10 mouse cellular contexts compared by ENCODE assay signal in the genomic region with DNA sequence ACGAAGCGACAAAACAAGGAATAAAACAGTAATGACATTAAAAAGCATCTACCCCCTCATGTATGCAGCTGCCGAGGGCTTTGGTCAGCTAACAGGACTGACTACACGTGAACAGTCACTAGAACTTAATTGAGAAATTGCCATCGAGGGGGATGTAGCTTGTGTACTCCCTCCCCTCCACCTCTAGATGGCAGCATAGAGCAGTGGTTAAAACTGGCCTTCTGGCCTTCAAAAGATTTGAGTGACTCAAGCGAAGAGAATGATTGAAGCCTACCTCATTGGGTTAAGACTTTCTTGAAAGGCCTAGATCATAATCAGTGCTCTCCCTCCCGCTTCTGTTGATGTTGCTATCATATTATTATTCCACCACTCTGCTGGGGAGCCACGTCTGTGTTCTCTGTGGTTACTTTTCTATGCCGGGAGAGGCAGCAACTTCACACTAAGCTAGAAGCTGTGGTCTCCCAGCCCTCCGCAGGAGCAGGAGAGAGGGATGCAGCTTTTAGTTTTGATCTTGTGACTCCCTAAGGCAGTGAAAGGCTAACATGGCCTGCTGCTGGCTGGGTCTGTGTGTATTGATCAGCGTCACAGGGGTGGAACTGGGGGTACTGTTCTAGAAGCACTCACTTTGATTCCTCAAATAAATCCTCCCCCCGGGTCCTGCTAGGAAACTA.
A peak's percentile ranks its signal among the peaks of the same experiment; 100 is the strongest.
DNase-seq lines count a peak whose midpoint lies in the region; ATAC-seq and TF ChIP-seq lines count a peak whose summit lies in the region.
"Had no signal": no experiment of that assay in that cellular context is flagged by ENCODE, and none has a peak within 500 bp of the region (broad histone marks: within the 10 kb centered on the region; RNA-seq: fewer than 3 reads in every experiment).

No protein-coding gene starts in this region.

- no peak for TF ChIP-seq EP300 in heart, adult 2 months (IDR thresholded peaks at IDR 0.05; ENCODE audit: insufficient read depth, low read depth, low read length)

- no peaks in the 10 kb centered on the region for H3K9me3 ChIP-seq in heart, embryonic 10.5 days
- no peaks in the 10 kb centered on the region for H3K9me3 ChIP-seq in midbrain, embryonic 15.5 days
- H3K9me3 ChIP-seq: limb, embryonic 15.5 days; stomach, embryonic 15.5 days had no signal

- peak; percentile 86 for TF ChIP-seq CTCF in heart, adult 2 months (IDR thresholded peaks at IDR 0.05)
- TF ChIP-seq CTCF in Patski (IDR thresholded peaks at IDR 0.05), result peak; percentile 80

- TF ChIP-seq POLR2A in heart, adult 2 months (IDR thresholded peaks at IDR 0.05; ENCODE audit: insufficient read depth, low read depth, low read length), result no peak

- no peak for DNase-seq in heart, adult 2 months
- no peak for DNase-seq in heart, embryonic 10.5 days (ENCODE audit: low spot score)
- DNase-seq in 3134 (ENCODE audit: extremely low read depth, insufficient read length, low spot score), result peak; percentile 10
- no peak for DNase-seq in Patski (ENCODE audit: low read depth, low spot score)
- DNase-seq in embryo, embryonic 11 days, result peak; percentile 75
- DNase-seq in kidney, postnatal 10 days, result peak; percentile 27
- DNase-seq in yolk sac, embryonic 10.5 days (ENCODE audit: low spot score), result no peak

- H3K4me2 ChIP-seq in midbrain, embryonic 15.5 days, result no peak overlapping the region
- H3K4me2 ChIP-seq: limb, embryonic 15.5 days; stomach, embryonic 15.5 days had no signal

- H3K27me3 ChIP-seq in heart, adult 2 months (ENCODE audit: control insufficient read depth, insufficient read depth, low read length), result no peaks in the 10 kb centered on the region
- peaks cover 6% of the 10 kb centered on the region; the same call in 1 of the 2 replicates for H3K27me3 ChIP-seq in heart, embryonic 10.5 days (ENCODE audit: insufficient read depth, poor library complexity, severe bottlenecking)
- no peaks in the 10 kb centered on the region for H3K27me3 ChIP-seq in Patski
- no peaks in the 10 kb centered on the region for H3K27me3 ChIP-seq in midbrain, embryonic 15.5 days (replicated peaks)
- H3K27me3 ChIP-seq: limb, embryonic 15.5 days; stomach, embryonic 15.5 days had no signal

- H3K79me2 ChIP-seq in heart, adult 2 months (replicated peaks; ENCODE audit: control insufficient read depth, insufficient read depth, low read length), result no peaks in the 10 kb centered on the region

- no peaks in the 10 kb centered on the region for H3K4me1 ChIP-seq in heart, adult 2 months (ENCODE audit: control insufficient read depth, insufficient read depth, low read length)
- no peaks in the 10 kb centered on the region for H3K4me1 ChIP-seq in heart, embryonic 10.5 days
- H3K4me1 ChIP-seq in midbrain, embryonic 15.5 days, result no peaks in the 10 kb centered on the region
- H3K4me1 ChIP-seq: limb, embryonic 15.5 days; stomach, embryonic 15.5 days had no signal

- intact Hi-C loops in heart, adult 2 months (cut with DNase I), result loop anchor here (10.0 kb wide), 1 partner anchor 296 kb away; no protein-coding TSS in a partner anchor

- 46% methylated on average over 12 of the region's 12 CpGs for WGBS in heart, adult 2 months
- 47% methylated on average over 12 of the region's 12 CpGs for WGBS in heart, embryonic 10.5 days
- WGBS in midbrain, embryonic 15.5 days, result 42% methylated on average over 12 of the region's 12 CpGs

- H3K9ac ChIP-seq in heart, adult 2 months (ENCODE audit: low read depth, low read length), result no peak overlapping the region
- no peak overlapping the region for H3K9ac ChIP-seq in midbrain, embryonic 15.5 days
- H3K9ac ChIP-seq: limb, embryonic 15.5 days; stomach, embryonic 15.5 days had no signal

- CTCF ChIA-PET in Patski (lab: Charles Lee), result interaction anchor here (1.1 to 1.2 kb wide), 2 partner anchors 15 to 20 kb away, joined by 3 read pairs; no protein-coding TSS in a partner anchor

- in situ Hi-C loops in Patski (cut with MboI; ENCODE audit: low pct_unique_long_range_greater_than_20kb), result no loop called here

- H3K36me3 ChIP-seq in heart, adult 2 months (ENCODE audit: control insufficient read depth, insufficient read depth, low read length), result no peaks in the 10 kb centered on the region
- no peaks in the 10 kb centered on the region for H3K36me3 ChIP-seq in heart, embryonic 10.5 days
- no peaks in the 10 kb centered on the region for H3K36me3 ChIP-seq in midbrain, embryonic 15.5 days (replicated peaks)
- H3K36me3 ChIP-seq: limb, embryonic 15.5 days; stomach, embryonic 15.5 days had no signal

- H3K4me3 ChIP-seq in heart, adult 2 months, result no peak overlapping the region
- H3K4me3 ChIP-seq in heart, embryonic 10.5 days, result no peak overlapping the region
- H3K4me3 ChIP-seq in midbrain, embryonic 15.5 days, result no peak overlapping the region
- H3K4me3 ChIP-seq: limb, embryonic 15.5 days; stomach, embryonic 15.5 days had no signal

- no peak overlapping the region for H3K27ac ChIP-seq in heart, adult 2 months
- no peak overlapping the region for H3K27ac ChIP-seq in heart, embryonic 10.5 days
- no peak overlapping the region for H3K27ac ChIP-seq in midbrain, embryonic 15.5 days
- H3K27ac ChIP-seq: limb, embryonic 15.5 days; stomach, embryonic 15.5 days had no signal

- peak; percentile 60 for ATAC-seq in Patski
- ATAC-seq in midbrain, embryonic 15.5 days (replicated peaks), result peak; percentile 42

- POLR2A ChIA-PET in Patski (lab: Charles Lee), result no interaction called here

Comparison
In these comparisons a context has a peak if more than half of its experiments do, and no peak if none do; other contexts are left out.
1. DNase-seq: peak in 3134 (single experiment), embryo, embryonic 11 days (single experiment) and kidney, postnatal 10 days (single experiment); none in heart, adult 2 months (0 of 2), heart, embryonic 10.5 days (single experiment), Patski (single experiment) and yolk sac, embryonic 10.5 days (single experiment).